Mouse (Mus musculus): ENCODE results near the gene Tshz2.

Tshz2 gene

GRCm38 (mm10) chr2:169633491-169634289 is 877 bp downstream of the Tshz2 start:
- no peak for DNase-seq (ENCODE audit: low spot score)

- no peak for DNase-seq (ENCODE audit: low spot score)
Measured at GRCm38 (mm10) chr2:169634619-169635382, 2.0 kb downstream of the Tshz2 start.

GRCm38 (mm10) chr2:169635428-169635827 is 2.6 kb downstream of the Tshz2 start:
- no peak for DNase-seq (ENCODE audit: low spot score)

GRCm38 (mm10) chr2:169636414-169636813 is 3.6 kb downstream of the Tshz2 start:
- DNase-seq (ENCODE audit: low spot score), result no peak

GRCm38 (mm10) chr2:169641547-169641946 is 8.7 kb downstream of the Tshz2 start:
- DNase-seq (ENCODE audit: low spot score), result no peak

- no peak for DNase-seq (ENCODE audit: low spot score)
Measured at GRCm38 (mm10) chr2:169642420-169642819, 9.6 kb downstream of the Tshz2 start.

- DNase-seq (ENCODE audit: low spot score), result no peak
Measured at GRCm38 (mm10) chr2:169647091-169647490, 14.3 kb downstream of the Tshz2 start.

- DNase-seq (ENCODE audit: low spot score), result no peak
Measured at GRCm38 (mm10) chr2:169649262-169649885, 16.6 kb downstream of the Tshz2 start.

GRCm38 (mm10) chr2:169653282-169653681 is 20.5 kb downstream of the Tshz2 start:
- DNase-seq (ENCODE audit: low spot score), result no peak

- no peak for DNase-seq (ENCODE audit: low spot score)
Measured at GRCm38 (mm10) chr2:169663792-169664191, 31.0 kb downstream of the Tshz2 start.

GRCm38 (mm10) chr2:169671264-169671663 is 38.5 kb downstream of the Tshz2 start:
- DNase-seq (ENCODE audit: low spot score), result no peak

- DNase-seq (ENCODE audit: low spot score), result no peak
Measured at GRCm38 (mm10) chr2:169673786-169674185, 41.0 kb downstream of the Tshz2 start.

- DNase-seq (ENCODE audit: low spot score), result no peak
Measured at GRCm38 (mm10) chr2:169674209-169674608, 41.4 kb downstream of the Tshz2 start.

GRCm38 (mm10) chr2:169679264-169679663 is 46.5 kb downstream of the Tshz2 start:
- DNase-seq (ENCODE audit: low spot score), result no peak

- no peak for DNase-seq (ENCODE audit: low spot score)
Measured at GRCm38 (mm10) chr2:169679951-169680350, 47.1 kb downstream of the Tshz2 start.

GRCm38 (mm10) chr2:169685260-169685659 is 52.4 kb downstream of the Tshz2 start:
- no peak for DNase-seq (ENCODE audit: low spot score)

GRCm38 (mm10) chr2:169685747-169686146 is 52.9 kb downstream of the Tshz2 start:
- no peak for DNase-seq (ENCODE audit: low spot score)

GRCm38 (mm10) chr2:169686697-169687430 is 54.1 kb downstream of the Tshz2 start:
- DNase-seq (ENCODE audit: low spot score), result no peak

GRCm38 (mm10) chr2:169690054-169690453 is 57.2 kb downstream of the Tshz2 start:
- no peak for DNase-seq (ENCODE audit: low spot score)

GRCm38 (mm10) chr2:169694494-169694893 is 61.7 kb downstream of the Tshz2 start:
- DNase-seq (ENCODE audit: low spot score), result no peak

GRCm38 (mm10) chr2:169695025-169695424 is 62.2 kb downstream of the Tshz2 start:
- no peak for DNase-seq (ENCODE audit: low spot score)

GRCm38 (mm10) chr2:169699141-169699540 is 66.3 kb downstream of the Tshz2 start:
- DNase-seq (ENCODE audit: low spot score), result no peak

Measured in c-Kit-positive CD71-positive TER-119-positive erythroid progenitor cells, embryonic 14.5 days (primary cell).